Mouse (Mus musculus) ovary, postnatal 14 days (tissue): ENCODE measurements around the gene Mettl21e.
A peak's percentile ranks its signal among the peaks of the same experiment; 100 is the strongest.
"Not testable (repeated sequence)": the region's sequence is repeated elsewhere in the genome, so short reads cannot be mapped to it uniquely, and the experiment has no call there.

ENCODE experiments used
- DNase-seq: peaks from one replicate; pipeline ENCODE4 v3.0.0; 2022; ENCODE audit warnings: low spot score

Gene Mettl21e

GRCm38 (mm10) chr1:44218876-44219275, at the start of gene Mettl21e:
TSS of gene Mettl21e (minus strand) at chr1:44218961.
- no peak for DNase-seq

- not testable (repeated sequence) for DNase-seq
Observed at GRCm38 (mm10) chr1:44240440-44240839, 21.7 kb upstream of the Mettl21e start.

DNA sequence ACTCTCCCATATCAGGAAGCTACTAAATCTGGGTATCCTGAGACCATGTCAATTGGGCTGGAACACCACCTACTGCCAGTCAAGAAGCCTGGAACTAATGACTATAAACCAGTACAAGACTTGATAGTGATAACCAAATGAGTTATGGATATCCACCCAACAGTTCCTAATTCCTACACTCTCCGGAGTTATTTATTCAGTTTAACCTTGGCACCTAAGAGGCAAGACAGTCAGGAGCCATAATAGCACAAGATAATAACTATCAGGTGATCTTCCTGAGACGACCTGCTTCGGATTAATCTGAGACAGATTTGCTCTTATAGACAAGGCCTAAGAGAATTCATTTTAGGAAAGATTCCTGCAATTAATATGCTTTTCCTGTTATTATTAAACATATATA, 21.2 kb upstream of the Mettl21e start:
- DNase-seq = no peak

DNA sequence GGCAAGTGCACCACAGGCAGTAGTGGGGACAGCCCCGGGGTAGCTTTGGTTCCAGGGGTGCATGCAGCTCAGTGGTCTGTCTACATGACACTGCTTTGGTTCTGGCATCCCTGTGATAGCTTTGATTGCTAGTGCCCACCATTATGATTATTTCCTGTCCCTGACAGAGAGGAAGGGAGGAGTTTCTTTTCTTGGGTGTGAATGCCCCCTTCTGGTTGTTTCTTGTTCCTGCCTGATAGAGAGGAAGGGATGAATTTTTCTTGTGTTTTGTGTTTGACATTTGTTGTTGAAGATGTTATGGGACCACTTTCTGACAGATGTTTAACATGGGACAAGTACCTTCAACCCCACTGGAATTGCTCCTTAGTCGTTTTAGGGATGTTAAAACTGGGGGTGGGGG, 18.5 kb upstream of the Mettl21e start:
- DNase-seq = no peak

- DNase-seq = no peak
Observed at GRCm38 (mm10) chr1:44235311-44235710, 16.6 kb upstream of the Mettl21e start.

DNA sequence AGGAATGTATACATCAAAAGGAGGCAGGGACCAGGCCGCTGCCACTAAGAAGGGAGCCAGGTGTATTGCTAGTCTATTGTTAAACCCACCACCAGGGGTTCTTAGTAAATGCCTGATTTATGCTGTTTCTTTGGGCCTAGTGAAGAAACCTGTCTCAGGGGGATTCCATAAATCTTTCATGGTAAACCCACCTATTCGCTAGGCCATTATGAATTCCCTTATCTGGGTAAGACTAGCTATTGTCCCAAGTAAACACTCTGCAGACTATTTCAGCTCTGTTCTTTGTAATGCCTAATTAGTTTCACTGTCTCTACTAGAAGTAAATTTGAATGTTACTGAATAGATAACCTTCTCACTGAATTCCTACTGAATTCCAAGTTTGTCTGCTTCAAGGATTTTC, 15.8 kb upstream of the Mettl21e start:
- not testable (repeated sequence) for DNase-seq

DNA sequence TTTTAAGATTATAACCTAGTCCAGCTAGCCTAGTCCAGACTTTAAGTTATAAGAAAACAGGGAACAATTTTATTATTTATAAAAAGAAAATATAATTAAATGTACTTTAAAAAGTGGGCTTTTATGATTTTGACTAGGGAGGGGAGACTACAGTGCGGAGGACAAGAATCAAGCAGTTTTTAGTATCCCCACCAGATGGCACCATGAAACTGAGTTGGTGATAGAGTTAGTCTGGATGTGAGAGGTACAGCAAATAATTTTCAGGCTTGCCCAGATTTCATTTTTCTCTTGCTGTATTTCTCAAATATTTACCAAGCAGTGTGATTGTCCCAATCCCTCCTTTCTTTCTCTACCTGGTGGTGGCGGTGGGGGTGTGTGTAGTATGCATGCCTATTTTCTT, 10.3 kb upstream of the Mettl21e start:
- DNase-seq = peak; percentile 44

GRCm38 (mm10) chr1:44217118-44217517, 1.6 kb downstream of the Mettl21e start:
- DNase-seq = no peak

GRCm38 (mm10) chr1:44216352-44217116, 2.2 kb downstream of the Mettl21e start:
- DNase-seq = no peak

DNA sequence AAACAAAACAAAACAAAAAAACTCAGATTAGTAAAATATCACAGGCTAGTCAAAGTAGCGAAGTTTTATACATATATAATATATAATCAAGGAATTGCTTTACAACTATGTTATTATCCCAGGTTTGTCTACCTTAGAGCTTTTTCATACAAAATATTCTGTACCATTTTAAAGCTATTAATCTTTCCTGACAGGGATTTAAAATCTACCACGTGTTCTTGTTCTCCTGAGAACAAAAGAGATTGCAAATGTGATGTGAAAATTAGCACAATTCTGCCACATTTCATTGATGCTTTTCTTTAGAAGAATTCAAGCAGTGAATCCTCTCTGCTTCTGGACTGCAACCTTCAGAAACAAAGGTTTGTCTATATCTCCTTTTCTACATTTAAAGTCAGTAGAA, 4.3 kb downstream of the Mettl21e start:
- no peak for DNase-seq

GRCm38 (mm10) chr1:44202876-44203275, 15.9 kb downstream of the Mettl21e start:
- no peak for DNase-seq

DNA sequence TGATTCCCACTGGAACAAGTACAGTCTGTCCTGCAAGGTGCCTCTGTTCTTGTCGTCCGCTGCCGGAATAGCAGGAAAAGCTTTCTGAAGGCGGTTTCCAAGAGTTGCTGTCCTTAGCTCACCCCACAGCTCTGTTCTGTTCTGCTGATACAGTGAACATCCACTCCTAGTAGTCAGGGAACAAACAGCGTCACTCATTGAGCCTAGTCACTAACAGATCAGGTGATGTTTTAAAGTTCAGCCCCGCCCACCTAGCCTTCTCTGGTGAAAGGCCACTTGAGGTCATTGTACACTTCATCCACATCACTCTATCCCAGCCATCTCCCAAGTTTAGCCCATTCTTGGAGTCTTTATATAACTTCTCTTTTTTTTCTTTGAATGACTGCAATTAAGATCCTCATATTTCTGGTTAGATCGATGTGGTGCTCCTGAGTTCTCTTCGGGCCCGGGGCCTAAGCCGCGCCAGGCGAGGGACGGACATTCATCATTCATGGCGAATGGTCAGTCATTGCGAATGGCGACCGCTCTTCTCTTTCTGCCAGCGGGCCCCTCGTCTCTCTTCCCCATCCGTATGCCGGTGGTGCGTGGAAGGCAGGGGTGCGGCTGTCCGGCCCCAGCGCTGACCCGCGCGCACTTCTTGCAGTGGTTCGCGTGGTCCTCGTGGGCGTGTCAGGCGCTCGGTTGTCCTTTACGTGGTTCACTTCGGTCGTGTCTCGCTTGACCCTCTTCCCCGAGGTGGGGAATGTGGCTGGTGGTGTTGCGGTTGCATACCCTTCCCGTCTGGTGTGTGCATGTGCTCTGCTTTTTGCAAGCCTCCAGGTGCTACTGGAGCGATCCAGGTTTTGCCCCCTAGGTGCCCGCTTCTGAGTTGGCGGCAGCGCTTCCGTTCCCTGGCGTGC, 20.2 kb downstream of the Mettl21e start:
- DNase-seq = no peak

DNA sequence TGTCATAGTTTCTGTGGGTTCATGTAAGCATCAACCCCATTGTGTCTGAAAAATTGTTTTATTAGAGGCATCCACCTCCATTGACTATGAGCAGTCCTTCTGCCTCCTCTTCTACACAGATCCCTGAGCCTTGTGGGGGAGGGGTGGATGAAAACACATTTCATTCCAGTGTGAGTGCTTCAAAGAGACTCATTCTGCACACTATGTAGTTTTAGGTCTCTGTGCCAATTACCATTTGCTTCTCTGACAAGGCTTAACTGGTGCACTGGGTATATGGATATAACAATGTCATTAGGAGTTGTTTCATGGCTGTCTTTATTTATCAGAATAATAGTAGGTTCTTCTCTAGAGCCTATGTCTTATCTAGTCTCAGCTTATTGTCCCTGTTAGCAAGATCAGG, 32.4 kb downstream of the Mettl21e start:
- no peak for DNase-seq

GRCm38 (mm10) chr1:44178086-44178485, 40.7 kb downstream of the Mettl21e start:
- no peak for DNase-seq

DNA sequence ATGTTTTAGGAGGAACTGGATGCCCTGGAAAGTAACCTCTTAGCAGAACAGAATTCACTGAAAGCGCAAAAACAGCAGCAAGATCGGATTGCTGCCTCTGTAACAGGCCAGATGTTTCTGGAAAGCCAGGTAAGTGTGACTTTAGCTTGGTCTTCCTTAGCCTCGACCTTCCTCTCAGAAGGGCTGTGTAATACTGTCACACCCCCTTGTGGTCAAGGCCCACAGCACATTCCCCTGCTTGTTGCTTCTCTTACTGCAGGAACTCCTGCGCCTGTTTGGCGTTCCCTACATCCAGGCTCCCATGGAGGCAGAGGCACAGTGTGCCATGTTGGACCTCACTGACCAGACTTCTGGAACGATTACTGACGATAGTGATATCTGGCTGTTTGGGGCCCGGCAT, 44.9 kb downstream of the Mettl21e start:
- DNase-seq = no peak

DNA sequence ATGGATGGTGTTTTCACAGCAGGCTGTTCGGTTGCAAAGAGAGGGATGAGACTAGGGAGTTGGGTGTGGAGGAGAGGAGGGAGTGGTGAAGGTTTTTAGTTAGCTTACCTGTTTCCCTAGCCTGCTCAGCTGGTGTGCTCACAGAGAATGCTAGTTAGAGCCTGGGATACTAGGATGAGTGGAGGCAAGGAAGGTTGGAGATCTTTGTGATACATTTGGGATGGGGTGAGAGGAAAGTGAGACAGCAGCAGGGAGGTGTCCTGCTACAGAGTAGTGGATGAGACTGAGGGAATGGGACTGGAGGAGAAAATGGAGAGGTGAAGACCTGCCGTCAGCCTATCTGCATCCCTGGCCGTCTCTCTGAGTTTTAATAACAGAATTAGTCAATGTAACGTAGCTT, 46.1 kb downstream of the Mettl21e start:
- no peak for DNase-seq

DNA sequence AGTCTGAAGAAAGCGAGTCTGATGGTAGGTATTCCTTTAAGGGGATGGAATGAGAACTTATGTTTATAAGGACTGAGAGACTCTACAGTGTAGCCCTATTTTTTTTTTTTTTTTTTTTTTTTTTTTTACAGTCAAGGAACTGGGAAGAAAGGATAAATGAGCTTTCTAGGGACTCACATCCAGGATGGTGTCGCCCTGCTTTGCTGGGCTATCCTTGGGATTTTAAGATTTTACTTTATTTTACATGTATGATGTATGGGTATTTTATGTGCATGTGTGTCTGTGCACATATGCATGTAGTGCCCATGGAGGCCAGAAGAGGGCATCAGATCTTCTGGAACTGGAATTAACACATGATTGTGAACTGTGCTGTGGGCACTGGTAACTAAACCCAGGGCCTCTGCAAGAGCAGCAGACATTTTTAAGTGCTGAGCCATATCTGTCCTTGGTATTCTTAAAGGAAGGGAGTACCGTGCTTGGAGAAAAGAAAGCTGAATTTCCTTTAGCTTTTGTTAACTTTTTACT, 50.8 kb downstream of the Mettl21e start:
- DNase-seq = no peak

GRCm38 (mm10) chr1:44162389-44162788, 56.4 kb downstream of the Mettl21e start:
- no peak for DNase-seq

DNA sequence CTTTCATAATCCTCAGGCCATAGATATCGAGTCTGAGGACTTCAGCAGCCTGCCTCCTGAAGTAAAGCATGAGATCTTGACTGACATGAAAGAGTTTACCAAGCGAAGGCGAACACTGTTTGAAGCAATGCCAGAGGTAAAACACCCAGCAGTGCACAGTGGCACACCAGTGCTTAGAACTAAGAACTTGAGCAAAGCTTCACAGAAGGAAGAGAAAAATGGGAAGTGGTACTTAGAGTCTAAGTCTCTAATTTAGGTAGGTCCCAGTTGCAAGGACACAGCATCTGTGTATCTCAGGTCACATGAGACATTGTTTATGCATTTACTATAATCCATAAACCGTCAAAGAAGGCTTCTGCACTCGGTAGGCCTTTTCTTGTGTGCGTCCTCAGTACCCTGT, 56.9 kb downstream of the Mettl21e start:
- no peak for DNase-seq

GRCm38 (mm10) chr1:44158317-44158716, 60.4 kb downstream of the Mettl21e start:
- DNase-seq = no peak

DNA sequence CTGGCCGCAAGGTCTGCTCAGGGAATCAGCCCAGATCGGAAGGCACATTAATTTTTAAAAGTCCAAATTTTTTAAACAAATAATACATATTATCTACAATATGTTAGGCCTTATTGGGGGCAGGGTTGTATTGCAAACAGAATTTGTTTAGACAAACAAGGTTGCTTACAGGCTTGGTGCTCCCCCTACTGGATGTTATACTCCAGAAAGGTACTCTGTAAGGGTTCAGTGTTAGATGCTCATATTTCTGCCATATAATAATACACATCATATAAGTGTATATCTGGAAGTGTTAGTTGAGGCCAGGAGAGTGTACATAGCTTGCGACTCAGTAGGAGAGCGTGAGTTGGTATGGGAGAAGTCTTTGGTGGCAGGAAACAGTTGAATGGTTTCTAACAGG, 63.5 kb downstream of the Mettl21e start:
- DNase-seq = no peak
